Mouse (Mus musculus) neural tube, embryonic 13.5 days (tissue): ENCODE measurements around the gene Pou3f1. TPM values are rescaled to one million over a fixed set of nuclear protein-coding genes. Genes with fewer than 3 reads are reported as not detected.

Experiments used
- ATAC-seq: fragments of 200-750 bp; cut with Nextera tagmentation; 2 replicates; pipeline ENCODE4 v1.8.0; 2017; ENCODE audit warnings: low read depth, mild to moderate bottlenecking, moderate TSS enrichment, moderate library complexity
- H3K27ac ChIP-seq: fragments of 300-500 bp; sonication (generic); replicated peaks from 2 replicates; pipeline ENCODE4 v1.5.1; 2015; ENCODE audit warnings: moderate library complexity, mild to moderate bottlenecking, inconsistent platforms
- H3K27me3 ChIP-seq: fragments of 300-500 bp; sonication (generic); 2 replicates; pipeline ENCODE4 v1.6.1; 2015; ENCODE audit warnings: mild to moderate bottlenecking, inconsistent platforms
- H3K36me3 ChIP-seq: fragments of 300-500 bp; sonication (generic); 2 replicates; pipeline ENCODE4 v1.6.1; 2015; ENCODE audit warnings: mild to moderate bottlenecking, inconsistent platforms
- H3K4me1 ChIP-seq: fragments of 300-500 bp; sonication (generic); replicated peaks from 2 replicates; pipeline ENCODE4 v1.6.1; 2015; ENCODE audit warnings: inconsistent platforms
- H3K4me2 ChIP-seq: fragments of 300-500 bp; sonication (generic); 2 replicates; pipeline ENCODE4 v1.6.1; 2015; ENCODE audit warnings: inconsistent platforms, mild to moderate bottlenecking, moderate library complexity
- H3K4me3 ChIP-seq: fragments of 300-500 bp; sonication (generic); 2 replicates; pipeline ENCODE4 v1.5.1; 2015; ENCODE audit warnings: mild to moderate bottlenecking, inconsistent platforms
- H3K9ac ChIP-seq: fragments of 300-500 bp; sonication (generic); 2 replicates; pipeline ENCODE4 v1.6.1; 2015; ENCODE audit warnings: moderate library complexity, mild to moderate bottlenecking, inconsistent platforms
- H3K9me3 ChIP-seq: fragments of 300-500 bp; sonication (generic); 2 replicates; pipeline ENCODE4 v1.6.1; 2016; ENCODE audit warnings: inconsistent platforms
- WGBS: fragments of 180-500 bp; shearing (Covaris S2); methylation state at CpG from one replicate; pipeline ENCODE4 v1.1.7; 2015; 5-methylcytosine and 5-hydroxymethylcytosine counted together
- polyA plus RNA-seq: library from polyadenylated mRNA; unstranded; fragments of >200 nt; fragmentation: Nextera tagmentation; extraction: Ambion mirVana; gene quantifications from 2 replicates; pipeline ENCODE4 v1.2.1, GENCODE M21; 2015

The Pou3f1 gene
- polyA plus RNA-seq, 1 experiment from 2014 or later, result 8.0 TPM

DNA sequence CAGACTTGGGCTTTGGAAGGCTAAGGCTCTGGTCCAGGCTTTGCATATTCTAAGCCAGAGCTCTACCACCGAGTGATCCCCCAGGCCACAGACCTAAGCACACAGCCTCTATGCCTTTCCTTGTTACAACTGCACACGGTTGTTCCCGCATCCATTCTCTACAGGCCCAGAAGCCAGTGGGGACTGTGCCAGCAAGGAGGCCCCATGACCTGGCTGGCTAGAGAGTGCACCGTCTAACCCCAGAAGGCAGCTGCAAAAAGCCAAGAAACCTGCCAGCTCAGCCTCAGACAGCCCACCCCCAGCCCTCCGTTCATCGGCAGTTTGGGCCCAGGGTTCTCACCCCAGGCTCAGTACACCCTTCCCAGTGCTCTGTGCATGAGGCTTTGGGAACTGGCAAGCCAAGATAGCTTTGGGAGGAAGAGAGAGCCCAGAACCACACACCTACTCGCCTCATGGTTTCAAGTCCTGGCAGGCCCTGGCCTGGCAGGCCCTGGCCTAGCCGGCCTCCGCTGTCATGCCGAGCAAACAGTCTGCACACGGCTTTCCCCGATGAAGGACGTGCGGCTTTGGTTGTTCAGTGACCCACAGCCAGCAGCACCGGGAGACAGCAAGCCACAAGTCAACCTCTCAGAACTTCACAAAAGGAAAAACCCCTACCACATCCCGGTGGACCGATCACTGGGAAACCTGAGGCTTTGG lies 17.9 kb downstream of the Pou3f1 start:
- whole genome bisulfite sequencing, result 61% methylated on average over 17 of the region's 17 CpGs

DNA sequence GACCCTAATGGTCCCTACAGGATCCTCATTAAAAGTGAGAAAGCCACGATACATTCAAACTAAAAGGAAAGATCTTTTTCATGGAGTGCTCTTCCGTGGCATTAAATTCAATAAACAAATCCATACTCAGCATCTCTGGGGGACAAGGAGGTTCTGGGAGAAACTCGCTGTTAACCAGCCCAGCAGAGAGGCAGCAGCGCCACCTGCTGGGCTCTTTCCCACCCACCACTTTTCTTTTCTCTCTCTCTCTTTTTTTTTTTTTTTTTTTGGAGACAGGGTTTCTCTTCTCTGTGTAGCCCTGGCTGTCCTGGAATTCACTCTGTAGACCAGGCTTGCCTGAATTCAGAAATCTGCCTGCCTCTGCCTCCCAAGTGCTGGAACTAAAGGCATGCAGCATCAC lies 18.4 kb downstream of the Pou3f1 start:
- 2% methylated on average over 4 of the region's 4 CpGs for WGBS
- H3K9me3 ChIP-seq, result no peaks in the 10 kb centered on the region
- no peak overlapping the region for H3K9ac ChIP-seq
- no peak overlapping the region for H3K4me3 ChIP-seq
- H3K4me1 ChIP-seq, result peaks cover 43% of the 10 kb centered on the region
- peaks cover 23% of the 10 kb centered on the region for H3K36me3 ChIP-seq
- peaks cover 45% of the 10 kb centered on the region for H3K27me3 ChIP-seq
- no peak for ATAC-seq
- no peak overlapping the region for H3K4me2 ChIP-seq
- no peak overlapping the region for H3K27ac ChIP-seq

More for the DNA sequence above, 17.9 kb downstream of the Pou3f1 start:
- Histone ChIP-seq H3K4me3 (no peak overlapping the region), H3K9me3 (no peaks in the 10 kb centered on the region), H3K4me1 (peaks cover 43% of the 10 kb centered on the region), H3K4me2 (no peak overlapping the region), H3K9ac (no peak overlapping the region), H3K36me3 (peaks cover 18% of the 10 kb centered on the region), H3K27ac (no peak overlapping the region), H3K27me3 (peaks cover 47% of the 10 kb centered on the region)
- no peak for ATAC-seq

DNA sequence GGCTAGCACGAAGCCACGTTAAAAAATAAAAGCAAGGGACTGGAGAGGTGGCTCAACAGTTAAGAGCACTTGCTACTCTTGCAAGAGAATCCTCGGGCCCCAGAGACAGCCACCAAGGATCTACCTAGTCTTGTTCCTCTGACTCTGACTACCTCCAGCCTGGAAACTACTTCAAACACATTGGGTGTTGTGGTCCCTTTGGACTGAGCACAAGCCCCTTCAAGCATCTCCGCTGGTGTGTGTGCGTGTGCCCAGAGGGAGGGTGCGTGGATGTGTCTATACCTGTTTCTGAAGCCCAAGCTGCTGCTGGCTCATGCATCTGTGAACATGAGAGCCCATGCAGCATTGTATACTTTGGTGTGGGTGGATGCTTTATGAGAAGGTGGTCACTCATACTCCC lies 19.4 kb downstream of the Pou3f1 start:
- peaks cover 32% of the 10 kb centered on the region for H3K36me3 ChIP-seq
- H3K4me3 ChIP-seq, result no peak overlapping the region
- no peak overlapping the region for H3K4me2 ChIP-seq
- no peaks in the 10 kb centered on the region for H3K9me3 ChIP-seq
- H3K4me1 ChIP-seq, result peaks cover 39% of the 10 kb centered on the region
- 87% methylated on average over 6 of the region's 6 CpGs for WGBS
- H3K9ac ChIP-seq, result no peak overlapping the region
- no peak for ATAC-seq
- H3K27me3 ChIP-seq, result peaks cover 35% of the 10 kb centered on the region
- no peak overlapping the region for H3K27ac ChIP-seq

DNA sequence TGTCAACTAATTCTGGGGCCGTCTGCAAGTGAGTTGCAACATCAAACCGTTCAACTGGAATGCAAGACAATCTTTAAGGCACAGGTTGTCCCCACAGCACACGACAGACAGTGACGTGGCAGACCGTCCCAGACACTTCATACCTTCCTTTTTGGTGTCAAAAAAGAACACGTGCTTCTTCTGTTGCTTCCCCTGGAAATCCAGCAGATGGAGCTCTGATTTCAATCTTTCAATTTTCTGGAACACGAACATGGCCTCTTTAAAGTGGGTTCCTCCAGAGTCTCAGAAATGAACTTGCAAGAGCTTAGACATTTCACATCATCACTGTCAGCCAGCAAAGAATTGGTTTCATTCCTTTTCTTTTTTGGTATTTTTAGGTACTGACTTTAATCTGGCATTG lies 25.7 kb downstream of the Pou3f1 start:
- H3K9me3 ChIP-seq, result no peaks in the 10 kb centered on the region
- no peak overlapping the region for H3K4me2 ChIP-seq
- no peaks in the 10 kb centered on the region for H3K27me3 ChIP-seq
- ATAC-seq, result no peak
- H3K36me3 ChIP-seq, result peaks cover 89% of the 10 kb centered on the region
- H3K9ac ChIP-seq, result no peak overlapping the region
- 69% methylated on average over 7 of the region's 7 CpGs for WGBS
- no peak overlapping the region for H3K27ac ChIP-seq
- H3K4me3 ChIP-seq, result no peak overlapping the region
- H3K4me1 ChIP-seq, result no peaks in the 10 kb centered on the region

DNA sequence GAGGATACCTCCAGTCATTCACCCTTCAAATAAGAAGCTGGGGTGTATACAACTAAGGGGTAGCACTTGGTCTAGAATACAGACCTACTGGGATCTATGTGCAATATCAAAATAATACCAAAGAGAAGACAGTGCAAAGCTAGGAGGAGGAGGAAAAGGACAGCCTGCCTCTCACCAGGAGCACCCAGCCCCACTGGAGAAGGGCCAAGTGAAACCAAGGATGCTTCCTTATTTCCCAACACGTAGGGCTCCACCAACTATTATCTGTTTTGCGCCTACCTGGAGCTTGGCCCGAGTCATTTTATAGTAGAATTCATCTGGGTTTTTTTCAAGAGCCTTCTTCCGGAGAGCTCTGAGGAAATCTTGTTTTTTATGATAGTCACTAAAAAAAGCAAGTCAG lies 26.9 kb downstream of the Pou3f1 start:
- Histone ChIP-seq H3K4me1 (no peaks in the 10 kb centered on the region), H3K4me2 (no peak overlapping the region), H3K9me3 (no peaks in the 10 kb centered on the region), H3K36me3 (peaks cover 84% of the 10 kb centered on the region), H3K4me3 (no peak overlapping the region), H3K9ac (no peak overlapping the region), H3K27ac (no peak overlapping the region), H3K27me3 (no peaks in the 10 kb centered on the region)
- no peak for ATAC-seq
- 94% methylated on average over 4 of the region's 4 CpGs for WGBS

DNA sequence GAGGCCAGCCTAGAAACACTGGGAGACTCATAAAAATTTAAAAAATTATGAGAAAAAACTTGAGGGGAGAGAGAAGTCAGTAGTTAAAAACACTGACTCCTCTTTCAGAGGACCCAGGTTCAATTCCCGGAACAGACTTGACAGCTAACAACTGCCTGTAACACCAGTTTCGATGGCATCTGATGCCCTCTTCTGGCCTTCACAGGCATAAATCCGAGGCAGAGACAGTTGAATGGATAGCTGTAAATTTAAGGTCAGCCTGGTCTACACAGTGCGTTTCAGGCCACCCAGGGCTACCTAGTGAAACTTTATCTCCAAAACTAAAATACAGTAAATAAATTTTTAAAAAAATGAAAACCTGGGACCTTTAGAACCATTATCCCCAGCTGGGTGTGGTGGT lies 28.4 kb downstream of the Pou3f1 start:
- Histone ChIP-seq H3K4me1 (no peaks in the 10 kb centered on the region), H3K4me3 (no peak overlapping the region), H3K27me3 (no peaks in the 10 kb centered on the region), H3K36me3 (peaks cover 69% of the 10 kb centered on the region), H3K9me3 (no peaks in the 10 kb centered on the region), H3K27ac (no peak overlapping the region), H3K4me2 (no peak overlapping the region), H3K9ac (no peak overlapping the region)
- WGBS, result 67% methylated on average over 4 of the region's 4 CpGs
- ATAC-seq, result no peak

DNA sequence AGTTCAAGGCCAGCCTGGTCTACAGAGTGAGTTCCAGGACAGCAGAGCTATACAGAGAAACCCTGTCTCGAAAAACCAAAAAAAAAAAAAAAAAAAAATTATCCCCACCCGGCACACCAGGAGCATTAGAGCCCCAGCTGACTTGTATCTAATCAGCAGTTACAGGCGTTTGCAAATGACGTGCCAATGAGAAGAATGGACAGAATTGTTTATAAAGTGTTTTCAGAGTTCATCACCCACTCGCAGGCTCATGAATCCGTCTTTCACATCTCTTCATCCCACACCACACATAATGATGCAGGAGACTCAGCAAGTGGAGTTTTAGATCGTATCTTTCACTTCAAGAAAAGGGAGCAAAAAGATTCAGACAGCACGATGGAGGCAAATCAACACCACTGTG lies 28.8 kb downstream of the Pou3f1 start:
- peaks cover 65% of the 10 kb centered on the region for H3K36me3 ChIP-seq
- H3K9me3 ChIP-seq, result no peaks in the 10 kb centered on the region
- no peak for ATAC-seq
- H3K4me3 ChIP-seq, result no peak overlapping the region
- H3K4me2 ChIP-seq, result no peak overlapping the region
- H3K27me3 ChIP-seq, result no peaks in the 10 kb centered on the region
- H3K9ac ChIP-seq, result no peak overlapping the region
- H3K4me1 ChIP-seq, result no peaks in the 10 kb centered on the region
- 88% methylated on average over 8 of the region's 8 CpGs for WGBS
- H3K27ac ChIP-seq, result no peak overlapping the region

DNA sequence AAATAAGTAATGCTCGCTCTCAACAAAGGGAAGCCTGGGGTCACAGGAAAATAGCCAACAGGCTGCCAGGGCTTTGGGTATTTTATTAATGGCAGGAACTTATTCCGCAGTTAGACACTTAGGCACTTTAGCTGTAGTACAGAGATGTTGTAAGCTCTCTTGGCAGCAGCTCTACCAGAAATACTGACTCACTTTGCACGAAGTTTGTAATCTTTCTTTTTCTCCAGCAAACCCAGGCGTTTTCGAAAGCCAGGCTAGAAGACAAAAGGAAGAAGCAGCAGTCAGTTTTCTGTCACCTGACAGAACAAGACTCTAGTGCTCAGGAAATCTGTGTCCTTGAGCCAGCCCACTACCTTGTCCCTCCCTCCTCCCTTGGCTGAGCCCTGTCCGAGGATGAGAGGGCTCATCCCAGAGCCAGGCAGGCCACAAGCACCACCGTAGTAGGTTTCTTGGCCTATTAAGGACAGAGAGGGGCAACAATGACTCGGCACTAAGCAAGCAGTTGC lies 29.3 kb downstream of the Pou3f1 start:
- H3K4me2 ChIP-seq, result no peak overlapping the region
- peaks cover 60% of the 10 kb centered on the region for H3K36me3 ChIP-seq
- ATAC-seq, result no peak
- H3K4me1 ChIP-seq, result peaks cover 4% of the 10 kb centered on the region
- no peaks in the 10 kb centered on the region for H3K27me3 ChIP-seq
- H3K9me3 ChIP-seq, result no peaks in the 10 kb centered on the region
- no peak overlapping the region for H3K9ac ChIP-seq
- no peak overlapping the region for H3K27ac ChIP-seq
- no peak overlapping the region for H3K4me3 ChIP-seq
- WGBS, result 88% methylated on average over 8 of the region's 8 CpGs

DNA sequence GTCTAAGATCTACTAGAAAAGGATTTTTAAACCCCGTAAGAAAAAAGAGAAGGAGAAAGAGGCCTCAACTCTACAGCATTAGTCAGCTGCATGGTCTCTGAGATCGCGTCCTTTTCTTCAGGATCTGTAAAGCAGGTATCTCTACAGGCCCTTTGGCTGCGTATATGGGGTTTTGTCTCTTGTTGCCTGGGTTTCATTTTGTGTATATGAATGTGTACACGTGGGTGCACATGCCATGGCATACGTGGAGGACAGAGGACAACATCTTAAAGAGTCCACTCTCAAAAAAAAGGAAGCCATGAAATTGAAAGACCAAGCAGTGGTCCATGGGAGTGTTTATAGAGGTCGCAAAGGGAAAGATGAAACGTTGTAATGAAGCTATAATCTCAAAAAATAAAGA lies 34.8 kb downstream of the Pou3f1 start:
- 90% methylated on average over 8 of the region's 8 CpGs for WGBS
- H3K36me3 ChIP-seq, result 0 out of 2 replicates have a peak, but pooled peaks cover 8% of the 10 kb centered on the region
- no peak overlapping the region for H3K4me2 ChIP-seq
- H3K27me3 ChIP-seq, result peaks cover 16% of the 10 kb centered on the region
- no peaks in the 10 kb centered on the region for H3K9me3 ChIP-seq
- no peak overlapping the region for H3K9ac ChIP-seq
- no peak overlapping the region for H3K27ac ChIP-seq
- no peak for ATAC-seq
- peaks cover 28% of the 10 kb centered on the region for H3K4me1 ChIP-seq
- no peak overlapping the region for H3K4me3 ChIP-seq

DNA sequence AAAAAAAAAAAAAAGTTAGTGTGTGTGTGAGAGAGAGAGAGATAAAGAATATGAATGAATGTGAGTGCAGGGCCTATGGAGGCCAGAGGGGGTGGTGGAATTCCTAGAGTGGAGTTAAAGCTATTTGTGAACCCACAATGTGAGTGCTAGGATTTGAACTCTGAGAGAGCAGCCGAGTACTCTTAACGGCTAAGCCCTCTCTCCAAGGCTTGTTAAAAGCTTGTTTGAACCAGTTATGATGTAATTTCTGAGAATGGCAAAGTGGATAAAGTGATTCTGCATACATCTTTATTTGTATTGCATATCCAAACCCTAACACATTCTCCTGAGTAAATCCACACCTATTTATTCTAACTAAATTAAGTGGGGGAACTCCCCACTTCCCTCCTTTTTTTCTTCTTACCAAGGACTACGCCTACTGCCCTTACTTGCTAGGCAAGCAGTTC lies 35.8 kb downstream of the Pou3f1 start:
- Histone ChIP-seq H3K27me3 (peaks cover 21% of the 10 kb centered on the region), H3K27ac (no peak overlapping the region), H3K36me3 (0 out of 2 replicates have a peak, but pooled peaks cover under 1% of the 10 kb centered on the region), H3K9ac (peak overlapping the region; percentile 95), H3K4me2 (peak overlapping the region; percentile 82), H3K4me3 (peak overlapping the region; percentile 88), H3K4me1 (peaks cover 28% of the 10 kb centered on the region), H3K9me3 (no peaks in the 10 kb centered on the region)
- no peak for ATAC-seq
- WGBS, result 82% methylated on average over 3 of the region's 3 CpGs

DNA sequence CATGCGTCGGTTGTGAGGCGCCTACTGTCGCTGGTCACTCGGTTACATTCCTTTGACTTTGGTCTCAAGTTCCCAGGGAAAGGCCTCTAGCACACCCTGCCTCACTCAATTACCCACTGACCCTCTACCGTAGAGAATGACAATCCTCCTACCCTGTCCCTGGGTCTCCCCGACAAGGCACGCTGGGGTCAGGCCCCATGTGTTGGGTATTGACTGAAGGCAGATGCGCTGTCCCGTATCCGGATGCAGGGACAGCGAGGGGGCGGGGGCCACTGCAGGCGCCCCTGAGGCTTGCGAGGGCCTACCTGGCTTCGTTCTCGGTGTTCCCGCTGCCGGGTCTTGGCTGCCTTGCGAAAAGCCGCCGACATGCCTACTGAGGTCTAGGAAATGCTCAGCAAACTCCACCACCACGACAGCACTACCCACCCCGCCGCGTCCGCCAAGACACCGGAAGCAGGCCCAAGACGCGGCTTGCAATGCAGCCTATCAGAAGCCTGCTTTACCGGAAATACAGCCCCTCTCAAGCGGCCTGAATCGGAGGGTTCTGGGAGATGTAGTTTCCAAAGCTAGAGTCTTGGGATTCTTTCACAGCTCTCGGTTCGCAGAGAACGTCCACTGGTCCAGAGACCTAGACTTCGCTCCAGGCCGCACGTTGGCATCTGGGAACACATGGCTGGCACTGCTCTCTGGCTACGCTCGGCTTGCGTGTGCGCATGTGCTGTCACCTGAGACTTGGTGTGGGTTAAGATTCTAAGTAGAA lies 36.7 kb downstream of the Pou3f1 start, which contains the start of gene Utp11:
Gene Utp11, minus strand, starts transcription at position 466 of the 760 bp plus-strand sequence.
- WGBS, result 1% methylated on average over 43 of the region's 43 CpGs
- ATAC-seq, result peak; percentile 98
- peak within 1 kb of the TSS; percentile 59; the same call in 1 of the 2 replicates for H3K27ac ChIP-seq

DNA sequence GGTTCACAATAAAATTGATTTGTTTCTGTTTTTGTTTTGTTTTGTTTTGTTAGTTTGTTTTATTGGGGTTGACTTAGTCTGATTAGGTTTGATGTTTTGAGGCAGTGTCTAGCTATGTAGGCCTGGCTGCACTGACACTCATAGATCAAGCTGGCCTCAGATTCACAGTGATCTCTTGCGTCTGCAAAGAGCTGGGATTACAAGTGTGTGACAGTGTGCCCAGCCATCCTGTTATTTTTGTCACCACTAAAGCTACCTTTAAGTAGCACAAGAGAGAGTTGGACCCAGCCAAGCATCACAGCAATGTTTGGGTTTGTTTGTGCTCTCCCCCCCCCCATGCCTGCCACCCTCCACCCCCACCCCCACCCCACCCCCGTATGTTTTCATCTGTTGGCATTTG lies 38.0 kb downstream of the Pou3f1 start:
- Histone ChIP-seq H3K4me2 (no peak overlapping the region), H3K27me3 (peaks cover 29% of the 10 kb centered on the region), H3K9me3 (no peaks in the 10 kb centered on the region), H3K9ac (no peak overlapping the region), H3K4me1 (peaks cover 30% of the 10 kb centered on the region), H3K36me3 (no peaks in the 10 kb centered on the region), H3K27ac (no peak overlapping the region), H3K4me3 (no peak overlapping the region)
- WGBS, result 94% methylated on average over 2 of the region's 2 CpGs
- ATAC-seq, result no peak

More for the DNA sequence above, 36.7 kb downstream of the Pou3f1 start, which contains the start of gene Utp11:
- Histone ChIP-seq H3K4me3 (peak within 1 kb of the TSS; percentile 88), H3K4me2 (peak within 1 kb of the TSS; percentile 82), H3K27me3 (peaks cover 21% of the 10 kb centered on the region), H3K4me1 (peaks cover 28% of the 10 kb centered on the region), H3K36me3 (no peaks in the 10 kb centered on the region), H3K9me3 (no peaks in the 10 kb centered on the region), H3K9ac (peak within 1 kb of the TSS; percentile 95)
